Mouse (Mus musculus): ENCODE results near the gene Gm11627. TPM values are rescaled to one million over a fixed set of nuclear protein-coding genes. Genes with fewer than 3 reads are reported as not detected.
"Not testable (repeated sequence)": the region's sequence is repeated elsewhere in the genome, so short reads cannot be mapped to it uniquely, and the experiment has no call there.

Gene Gm11627
- not detected for polyA plus RNA-seq (2017; shearing (Covaris generic))

GRCm38 (mm10) chr11:102579165-102580033, at the start of gene Gm11627:
Gm11627 (minus strand) TSS chr11:102579461.
- ATAC-seq: no peak

- ATAC-seq: no peak
Observed at GRCm38 (mm10) chr11:102628529-102628928, 49.3 kb upstream of the Gm11627 start.

- no peak for ATAC-seq
Observed at GRCm38 (mm10) chr11:102627171-102627931, 48.1 kb upstream of the Gm11627 start.

GRCm38 (mm10) chr11:102624888-102625407, 45.7 kb upstream of the Gm11627 start:
- ATAC-seq: no peak

GRCm38 (mm10) chr11:102623876-102624789, 44.9 kb upstream of the Gm11627 start:
- no peak for ATAC-seq

- ATAC-seq: no peak
Observed at GRCm38 (mm10) chr11:102619449-102619848, 40.2 kb upstream of the Gm11627 start.

GRCm38 (mm10) chr11:102611317-102611705, 32.0 kb upstream of the Gm11627 start:
- ATAC-seq: no peak

- no peak for ATAC-seq
Observed at GRCm38 (mm10) chr11:102610675-102611316, 31.5 kb upstream of the Gm11627 start.

- no peak for ATAC-seq
Observed at GRCm38 (mm10) chr11:102610260-102610659, 31.0 kb upstream of the Gm11627 start.

- ATAC-seq: no peak
Observed at GRCm38 (mm10) chr11:102609483-102609882, 30.2 kb upstream of the Gm11627 start.

- no peak for ATAC-seq
Observed at GRCm38 (mm10) chr11:102608691-102609090, 29.4 kb upstream of the Gm11627 start.

- ATAC-seq: no peak
Observed at GRCm38 (mm10) chr11:102607686-102608548, 28.7 kb upstream of the Gm11627 start.

- not testable (repeated sequence) for ATAC-seq
Observed at GRCm38 (mm10) chr11:102607201-102607600, 27.9 kb upstream of the Gm11627 start.

GRCm38 (mm10) chr11:102606751-102607171, 27.5 kb upstream of the Gm11627 start:
- no peak for ATAC-seq

- no peak for ATAC-seq
Observed at GRCm38 (mm10) chr11:102605553-102606416, 26.5 kb upstream of the Gm11627 start.

GRCm38 (mm10) chr11:102604777-102605552, 25.7 kb upstream of the Gm11627 start:
- ATAC-seq: no peak

- no peak for ATAC-seq
Observed at GRCm38 (mm10) chr11:102604010-102604584, 24.8 kb upstream of the Gm11627 start, which contains the start of gene Fzd2. Fzd2 (plus strand) TSS chr11:102604396.

GRCm38 (mm10) chr11:102603496-102603850, 24.2 kb upstream of the Gm11627 start:
- no peak for ATAC-seq

Measured in CD4-positive, CD25-positive, alpha-beta regulatory T cell, adult 4 months (primary cell).